Mouse (Mus musculus): ENCODE data around the gene Plscr1.

DNA sequence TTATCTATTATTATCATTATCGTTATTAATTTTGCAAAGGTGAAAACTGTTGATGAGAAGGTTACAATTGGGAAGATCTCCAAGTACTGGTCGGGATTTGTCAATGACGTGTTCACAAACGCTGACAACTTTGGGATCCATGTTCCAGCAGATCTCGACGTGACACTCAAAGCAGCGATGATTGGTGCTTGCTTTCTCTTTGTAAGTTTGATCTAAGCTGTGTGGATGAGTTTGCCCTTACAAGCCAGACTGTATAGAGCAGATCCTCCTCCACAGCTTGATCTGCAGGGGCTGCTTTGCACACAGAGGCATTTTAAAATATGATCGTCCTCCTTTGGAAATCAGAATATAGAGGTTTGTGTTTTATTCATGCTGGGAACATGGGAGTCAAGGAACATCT lies 41.8 kb upstream of the Plscr1 start:
- TF ChIP-seq CTCF (IDR thresholded peaks at IDR 0.05; ENCODE audit: borderline replicate concordance, extremely low read depth, insufficient read depth, insufficient read length), result no peak
- TF ChIP-seq POLR2A (IDR thresholded peaks at IDR 0.05; ENCODE audit: borderline replicate concordance, extremely low read depth, insufficient read depth, insufficient read length, poor library complexity, severe bottlenecking), result no peak
